Mouse (Mus musculus) central nervous system, embryonic 18 days (tissue): ENCODE results near the gene Gm12845. TPM values are rescaled to one million over a fixed set of nuclear protein-coding genes. Genes with fewer than 3 reads are reported as not detected.

Source experiments
- polyA plus RNA-seq: library from polyadenylated mRNA; depleted of rRNA; stranded (reverse); fragments of >200 nt; gene quantifications from 2 replicates; pipeline ENCODE4 v1.2.3, GENCODE M21; 2012; rRNA removed

Gm12845 gene
- not detected in 2 replicates for polyA plus RNA-seq

DNA sequence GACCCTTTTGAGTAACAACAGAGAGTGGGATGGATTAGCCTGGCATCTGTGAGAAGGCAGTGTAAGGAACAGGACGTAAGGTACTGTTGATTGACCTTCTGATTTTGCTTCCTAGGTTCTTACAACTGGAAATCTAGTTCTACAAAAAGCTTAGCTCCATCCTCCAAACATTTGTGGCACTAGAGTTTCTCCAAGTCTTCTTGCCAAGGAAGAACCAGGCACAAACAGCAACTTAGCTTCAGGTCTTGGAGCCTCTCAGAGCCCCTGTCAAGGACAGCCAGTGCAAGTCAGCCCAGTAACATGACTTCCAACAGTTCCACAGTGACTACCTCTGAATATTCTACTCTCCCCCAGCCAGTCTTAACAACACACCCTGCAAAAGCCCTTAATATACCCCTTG lies at the start of gene Gm12845:
Gene Gm12845, plus strand, starts transcription at position 301 of the 400 bp plus-strand sequence.

DNA sequence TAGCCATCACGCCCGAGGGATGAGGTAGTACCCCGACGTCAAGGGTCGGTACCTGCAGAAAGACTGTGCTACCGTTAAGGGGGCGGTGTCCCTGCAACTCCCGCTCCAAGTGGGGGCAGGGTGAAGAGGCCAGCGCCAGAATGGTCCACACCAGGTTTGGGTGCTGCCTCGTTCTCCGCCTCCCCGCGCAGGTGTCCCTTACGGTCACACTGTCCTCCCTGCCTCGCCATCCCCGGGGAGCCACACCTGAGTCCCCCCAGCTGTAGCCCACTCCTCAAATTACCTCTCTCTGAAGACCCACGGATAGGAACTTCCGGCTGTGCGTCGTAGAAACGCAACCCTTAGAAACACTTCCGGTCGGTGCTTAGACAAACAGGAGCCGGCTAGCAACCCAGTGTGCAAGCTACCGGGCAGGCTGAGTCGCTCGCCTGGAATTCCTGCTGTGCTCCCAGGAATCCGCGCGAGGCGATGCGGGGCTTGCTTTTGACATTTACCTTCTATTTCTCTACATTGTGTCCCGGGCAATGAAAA lies 42.2 kb upstream of the Gm12845 start, which contains the start of gene Dmap1:
Gene Dmap1, minus strand, starts transcription at position 343 of the 531 bp plus-strand sequence.

DNA sequence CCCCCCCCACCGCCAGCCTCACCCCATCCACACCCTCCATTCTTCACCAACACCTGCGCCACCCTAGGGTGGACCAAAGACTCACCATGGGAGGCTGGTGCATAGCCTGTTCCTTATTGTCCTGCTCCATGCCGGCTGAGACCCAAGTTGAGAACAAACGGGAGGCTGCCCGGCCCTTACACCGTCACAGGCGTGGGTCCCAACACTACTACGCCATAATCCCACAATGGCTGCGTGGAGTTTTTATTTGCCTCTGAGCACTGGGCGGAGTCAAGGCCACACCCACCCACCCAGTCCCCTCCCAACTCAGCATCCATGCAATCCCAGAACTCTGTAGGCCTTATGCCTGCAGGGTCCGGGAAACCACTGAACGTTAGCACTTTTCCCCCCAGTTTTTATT lies 41.2 kb downstream of the Gm12845 start, which contains the start of gene Klf17:
Gene Klf17, minus strand, starts transcription at position 233 of the 400 bp plus-strand sequence.

Other genes starting within 250 kb of the Gm12845 start
- 136 and 139 TPM in 2 replicates for gene Rnf220, start 227.4 kb upstream of the Gm12845 start, polyA plus RNA-seq
- gene Eri3, start 174.0 kb upstream of the Gm12845 start, polyA plus RNA-seq = 235 and 238 TPM in 2 replicates
- 66.5 and 66.9 TPM in 2 replicates for gene Dmap1, start 42.1 kb upstream of the Gm12845 start, polyA plus RNA-seq
- 0.01 TPM in 1 of 2 replicates, not detected in the other for gene Klf17, start 41.2 kb downstream of the Gm12845 start, polyA plus RNA-seq
- gene Slc6a9, start 110.1 kb downstream of the Gm12845 start, polyA plus RNA-seq = 30.1 and 39.0 TPM in 2 replicates
- gene Ccdc24, start 148.1 kb downstream of the Gm12845 start, polyA plus RNA-seq = 12.6 and 13.0 TPM in 2 replicates
- gene B4galt2, start 159.1 kb downstream of the Gm12845 start, polyA plus RNA-seq = 131 and 155 TPM in 2 replicates
- 587 and 662 TPM in 2 replicates for gene Atp6v0b, start 162.9 kb downstream of the Gm12845 start, polyA plus RNA-seq
- gene Dph2, start 167.6 kb downstream of the Gm12845 start, polyA plus RNA-seq = 24.6 and 25.0 TPM in 2 replicates
- gene Ipo13, start 190.6 kb downstream of the Gm12845 start, polyA plus RNA-seq = 104 and 105 TPM in 2 replicates
- gene Artn, start 205.4 kb downstream of the Gm12845 start, polyA plus RNA-seq = 0.52 and 0.71 TPM in 2 replicates